Mouse (Mus musculus): ENCODE results near the gene Hsd17b6. TPM values are rescaled to one million over a fixed set of nuclear protein-coding genes. Genes with fewer than 3 reads are reported as not detected.
"Not testable (repeated sequence)": the region's sequence is repeated elsewhere in the genome, so short reads cannot be mapped to it uniquely, and the experiment has no call there.

The Hsd17b6 gene
- total RNA-seq (2021) = not detected
- long read RNA-seq, experiment 1 = 0 reads
- long read RNA-seq, experiment 2 = 0 reads

GRCm38 (mm10) chr10:128007446-128007845 lies at the start of gene Hsd17b6:
Hsd17b6 (minus strand) TSS chr10:128007611.
- DNase-seq = no peak
- intact Hi-C loops (cut with DNase I) = loop anchor here (5.0 kb wide), 2 partner anchors 270 to 315 kb away; partner anchors contain the start of gene Zbtb39

GRCm38 (mm10) chr10:128053001-128053400 lies 45.6 kb upstream of the Hsd17b6 start:
- intact Hi-C loops (cut with DNase I) = no loop called here
- no peak for DNase-seq

- DNase-seq; intact Hi-C loops (cut with DNase I): not testable (repeated sequence)
Measured at GRCm38 (mm10) chr10:128052136-128052535, 44.7 kb upstream of the Hsd17b6 start.

- intact Hi-C loops (cut with DNase I) = no loop called here
Measured at GRCm38 (mm10) chr10:128051589-128051988, 44.2 kb upstream of the Hsd17b6 start.

GRCm38 (mm10) chr10:128050355-128050754 lies 42.9 kb upstream of the Hsd17b6 start:
- intact Hi-C loops (cut with DNase I) = no loop called here
- DNase-seq = no peak

More at GRCm38 (mm10) chr10:128051589-128051988, 44.2 kb upstream of the Hsd17b6 start:
- DNase-seq = no peak

GRCm38 (mm10) chr10:128049741-128050140 lies 42.3 kb upstream of the Hsd17b6 start:
- intact Hi-C loops (cut with DNase I) = no loop called here
- no peak for DNase-seq

- intact Hi-C loops (cut with DNase I) = no loop called here
- DNase-seq = no peak
Measured at GRCm38 (mm10) chr10:128048157-128048556, 40.7 kb upstream of the Hsd17b6 start.

- intact Hi-C loops (cut with DNase I) = no loop called here
- DNase-seq = no peak
Measured at GRCm38 (mm10) chr10:128043041-128043835, 35.8 kb upstream of the Hsd17b6 start.

- intact Hi-C loops (cut with DNase I) = no loop called here
- no peak for DNase-seq
Measured at GRCm38 (mm10) chr10:128042466-128042865, 35.1 kb upstream of the Hsd17b6 start.

- no peak for DNase-seq
- intact Hi-C loops (cut with DNase I) = loop anchor here (2.0 kb wide), 1 partner anchor 15 kb away; no protein-coding TSS in a partner anchor
Measured at GRCm38 (mm10) chr10:128041636-128042035, 34.2 kb upstream of the Hsd17b6 start.

- DNase-seq = no peak
- intact Hi-C loops (cut with DNase I) = loop anchor here (2.0 kb wide), 1 partner anchor 17 kb away; no protein-coding TSS in a partner anchor
Measured at GRCm38 (mm10) chr10:128040293-128040692, 32.9 kb upstream of the Hsd17b6 start.

GRCm38 (mm10) chr10:128039858-128040257 lies 32.4 kb upstream of the Hsd17b6 start:
- no peak for DNase-seq
- intact Hi-C loops (cut with DNase I) = loop anchor here (2.0 to 5.0 kb wide), 2 partner anchors 17 to 147 kb away; no protein-coding TSS in a partner anchor

- DNase-seq = no peak
- intact Hi-C loops (cut with DNase I) = loop anchor here (5.0 kb wide), 1 partner anchor 148 kb away; no protein-coding TSS in a partner anchor
Measured at GRCm38 (mm10) chr10:128039167-128039566, 31.8 kb upstream of the Hsd17b6 start.

GRCm38 (mm10) chr10:128037921-128038320 lies 30.5 kb upstream of the Hsd17b6 start:
- intact Hi-C loops (cut with DNase I) = loop anchor here (2.0 to 5.0 kb wide), 2 partner anchors 45 to 149 kb away; partner anchors contain the start of gene Atp5b
- no peak for DNase-seq

GRCm38 (mm10) chr10:128036746-128037425 lies 29.5 kb upstream of the Hsd17b6 start:
- peak; percentile 55 to 75 for DNase-seq
- intact Hi-C loops (cut with DNase I) = loop anchor here (2.0 to 5.0 kb wide), 2 partner anchors 46 to 150 kb away; partner anchors contain the start of gene Atp5b

- DNase-seq = no peak
- intact Hi-C loops (cut with DNase I) = no loop called here
Measured at GRCm38 (mm10) chr10:128030860-128031259, 23.4 kb upstream of the Hsd17b6 start.

- no peak for DNase-seq
- intact Hi-C loops (cut with DNase I) = no loop called here
Measured at GRCm38 (mm10) chr10:128029931-128030330, 22.5 kb upstream of the Hsd17b6 start.

GRCm38 (mm10) chr10:128023496-128023895 lies 16.1 kb upstream of the Hsd17b6 start:
- no peak for DNase-seq
- intact Hi-C loops (cut with DNase I) = no loop called here

GRCm38 (mm10) chr10:128022196-128022595 lies 14.8 kb upstream of the Hsd17b6 start:
- intact Hi-C loops (cut with DNase I) = no loop called here
- no peak for DNase-seq

GRCm38 (mm10) chr10:128015068-128015934 lies 7.9 kb upstream of the Hsd17b6 start, which contains the start of gene Prim1:
Prim1 (plus strand) TSS chr10:128015168.
- intact Hi-C loops (cut with DNase I) = no loop called here

More at GRCm38 (mm10) chr10:128015068-128015934, 7.9 kb upstream of the Hsd17b6 start, which contains the start of gene Prim1:
- peak; percentile 71 to 77 for DNase-seq

All from heart, postnatal 14 days (tissue).